Mouse (Mus musculus) thymus, adult 2 months (tissue): Measurements from ENCODE around the gene Cldn12.

Source experiments
- CTCF ChIP-seq: fragments of 200-500 bp; IDR thresholded peaks from 2 replicates; pipeline ENCODE4 v1.5.1; 2012; ENCODE audit warnings: mild to moderate bottlenecking, control low read depth, low read length, moderate library complexity, borderline replicate concordance; ENCODE audit not compliant: control insufficient read depth, poor library complexity, insufficient read depth; ENCODE audit errors: extremely low read depth
- POLR2A ChIP-seq: fragments of 200-500 bp; IDR thresholded peaks from 2 replicates; pipeline ENCODE4 v1.6.1; 2012; ENCODE audit warnings: mild to moderate bottlenecking, low read length, control low read depth, moderate library complexity; ENCODE audit not compliant: control insufficient read depth, poor library complexity, insufficient read depth; ENCODE audit errors: extremely low read depth

DNA sequence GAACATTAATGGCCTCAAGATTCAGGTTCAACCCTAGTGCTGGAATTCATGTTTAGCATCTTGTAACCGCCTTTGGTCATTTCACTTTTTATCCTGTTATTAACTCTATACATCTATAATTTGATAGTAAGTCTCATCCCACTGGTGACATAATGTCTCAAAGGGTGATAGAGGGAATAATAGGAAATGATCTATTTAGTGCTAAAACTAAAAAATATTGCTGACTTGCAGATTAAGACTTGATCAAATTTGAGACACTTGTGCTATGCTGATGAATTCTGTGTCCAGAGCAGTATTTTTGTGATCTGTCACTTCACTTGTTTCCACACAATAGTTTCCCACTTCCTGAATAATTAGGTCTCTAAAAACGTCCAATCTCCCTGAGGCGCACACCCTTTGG, 3.4 kb downstream of the Cldn12 start:
- no peak for TF ChIP-seq POLR2A
- no peak for TF ChIP-seq CTCF
